Mouse (Mus musculus) layer of hippocampus, postnatal 25 days (tissue): ENCODE data around the gene Btnl10. TPM values are rescaled to one million over a fixed set of nuclear protein-coding genes. Genes with fewer than 3 reads are reported as not detected.

Experiments used
- DNase-seq, 2 experiments: peaks; one replicate each; pipeline ENCODE4 v3.0.0; 2022; ENCODE audit warnings: mixed read lengths in 2 of 2, low spot score in 1 of 2; ENCODE audit errors: extremely low spot score in 1 of 2
- total RNA-seq, 2 experiments: library from RNA; stranded (reverse); gene quantifications; 2 replicates each; pipeline ENCODE4 v1.2.3; 2021

Btnl10 gene
- not detected for total RNA-seq

GRCm38 (mm10) chr11:58917745-58918366, at the start of gene Btnl10:
Btnl10 (plus strand) TSS chr11:58917908.
- DNase-seq: no peak

DNA sequence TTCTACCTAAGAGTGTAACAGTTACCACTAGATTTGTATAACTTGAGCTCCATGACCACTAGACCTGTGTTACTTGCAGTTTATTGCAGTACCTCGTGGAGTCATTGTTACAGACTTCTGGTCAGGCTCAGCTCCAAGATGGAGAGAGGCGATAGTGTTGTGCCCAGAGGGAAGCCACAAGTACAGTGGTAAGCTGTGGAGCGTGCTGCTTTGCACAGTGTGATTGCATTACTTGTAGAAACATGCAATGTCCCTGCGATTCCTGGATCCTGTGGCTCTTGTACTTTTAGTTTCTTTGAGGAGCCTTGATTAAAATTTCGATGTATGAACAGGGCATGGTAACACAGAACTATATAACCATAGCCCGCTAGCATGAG, 49.8 kb upstream of the Btnl10 start:
- no peak for DNase-seq

GRCm38 (mm10) chr11:58870961-58871360, 46.7 kb upstream of the Btnl10 start:
- no peak for DNase-seq

DNA sequence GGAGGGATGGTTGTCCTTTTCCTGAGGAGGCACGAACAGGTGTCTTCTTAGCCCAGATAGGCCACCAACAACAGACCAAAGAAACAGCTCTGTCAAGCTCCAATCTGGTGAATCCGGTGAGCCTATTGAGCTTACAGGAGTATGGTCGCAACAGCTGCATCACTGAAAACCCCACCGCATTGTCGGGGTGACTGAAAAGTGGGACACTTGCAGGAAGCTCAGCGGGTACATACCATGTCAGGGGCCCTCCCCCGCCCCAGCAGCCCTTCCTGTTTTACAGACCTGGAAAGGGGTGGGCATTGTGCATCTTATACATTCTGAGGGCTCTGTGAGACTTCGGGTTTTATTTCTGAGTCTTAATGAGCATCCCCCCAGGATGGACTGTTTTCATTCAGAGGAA, 34.0 kb upstream of the Btnl10 start:
- DNase-seq: no peak

DNA sequence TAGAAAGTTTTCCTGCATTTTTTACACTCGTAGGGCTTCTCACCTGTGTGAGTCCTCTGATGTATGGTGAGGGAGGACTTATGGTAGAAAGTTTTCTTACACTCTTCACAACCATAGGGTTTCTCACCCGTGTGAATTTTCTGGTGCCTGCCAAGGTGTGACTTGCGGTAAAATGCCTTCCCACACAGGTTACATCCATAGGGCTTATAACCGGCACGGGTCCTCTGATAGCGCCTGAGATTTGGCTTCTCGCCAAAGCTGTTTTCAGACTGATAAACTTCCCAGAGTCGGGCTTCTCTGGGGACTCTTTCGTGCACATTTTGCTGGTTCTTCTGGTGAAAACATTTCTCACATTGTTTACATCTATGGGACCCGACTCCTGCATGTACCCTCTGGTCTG, 27.2 kb upstream of the Btnl10 start:
- no peak for DNase-seq

GRCm38 (mm10) chr11:58894456-58894855, 23.3 kb upstream of the Btnl10 start:
- DNase-seq: no peak

DNA sequence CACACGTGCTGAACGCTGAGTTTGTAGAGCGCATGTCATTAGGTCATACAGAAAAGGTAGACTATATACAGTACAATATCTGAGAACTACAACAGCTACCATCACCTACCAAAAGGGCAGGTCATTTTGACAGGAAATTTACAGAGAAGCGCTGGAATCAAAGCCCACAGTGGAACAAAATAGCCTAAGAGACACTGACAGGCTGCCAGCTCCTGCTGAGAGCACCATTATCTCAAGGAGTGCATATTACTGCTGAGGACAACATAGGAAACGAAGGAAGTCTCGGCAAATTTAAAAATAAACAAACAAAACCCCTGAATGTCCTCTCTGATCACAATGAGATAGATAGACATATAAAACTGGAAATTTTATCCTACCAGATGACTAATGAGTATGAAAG, 20.2 kb upstream of the Btnl10 start:
- no peak for DNase-seq

GRCm38 (mm10) chr11:58901080-58901479, 16.6 kb upstream of the Btnl10 start:
- DNase-seq: no peak

GRCm38 (mm10) chr11:58903511-58904409, 13.9 kb upstream of the Btnl10 start, which contains the start of gene Zfp39:
Zfp39 (minus strand) TSS chr11:58904225.
- peak; percentile 94 to 96 for DNase-seq

DNA sequence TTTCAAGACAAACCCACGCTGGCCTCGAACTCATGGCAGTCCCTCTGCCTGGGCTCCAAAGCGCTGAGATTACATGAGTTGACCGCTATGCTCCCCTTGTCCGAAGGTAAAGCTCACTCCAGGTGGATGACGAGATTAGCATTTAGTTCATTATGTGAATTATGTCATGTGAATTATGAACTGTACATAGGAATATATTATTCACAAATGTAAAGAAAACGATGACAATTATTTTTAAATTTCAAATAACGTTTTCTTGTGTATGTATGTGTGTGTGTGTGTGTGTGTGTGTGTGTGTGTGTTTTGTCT, 13.3 kb upstream of the Btnl10 start:
- DNase-seq: no peak

GRCm38 (mm10) chr11:58904838-58905237, 12.9 kb upstream of the Btnl10 start:
- DNase-seq: no peak

GRCm38 (mm10) chr11:58913776-58914175, 3.9 kb upstream of the Btnl10 start:
- DNase-seq: no peak

DNA sequence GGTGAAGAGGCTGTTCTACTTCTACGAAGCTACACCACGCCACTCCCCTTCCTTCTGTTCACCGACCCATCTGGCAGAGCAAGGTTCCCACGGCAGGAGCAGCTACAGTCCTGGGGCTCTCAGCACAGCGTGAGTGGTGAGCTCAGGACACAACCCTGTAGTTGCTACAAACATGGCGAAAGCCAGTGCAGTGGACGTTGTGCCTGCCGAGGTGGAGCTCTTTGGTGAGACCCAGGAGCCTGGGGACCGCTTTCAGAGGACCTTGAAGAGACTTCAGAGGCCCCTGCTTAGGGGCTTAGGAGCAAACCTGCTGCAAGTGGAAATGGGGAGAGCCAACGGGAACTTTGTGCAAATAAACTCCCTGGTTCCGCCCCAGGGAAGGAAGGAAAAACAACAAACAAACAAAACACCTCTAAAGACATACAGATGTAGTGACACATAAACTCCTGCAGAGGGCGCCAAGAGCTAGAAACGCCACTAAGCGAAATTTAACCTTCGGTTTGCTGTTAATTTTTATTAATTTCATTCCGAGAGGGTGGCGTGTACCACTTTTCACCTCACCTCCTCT, 3.2 kb upstream of the Btnl10 start:
- DNase-seq: no peak

DNA sequence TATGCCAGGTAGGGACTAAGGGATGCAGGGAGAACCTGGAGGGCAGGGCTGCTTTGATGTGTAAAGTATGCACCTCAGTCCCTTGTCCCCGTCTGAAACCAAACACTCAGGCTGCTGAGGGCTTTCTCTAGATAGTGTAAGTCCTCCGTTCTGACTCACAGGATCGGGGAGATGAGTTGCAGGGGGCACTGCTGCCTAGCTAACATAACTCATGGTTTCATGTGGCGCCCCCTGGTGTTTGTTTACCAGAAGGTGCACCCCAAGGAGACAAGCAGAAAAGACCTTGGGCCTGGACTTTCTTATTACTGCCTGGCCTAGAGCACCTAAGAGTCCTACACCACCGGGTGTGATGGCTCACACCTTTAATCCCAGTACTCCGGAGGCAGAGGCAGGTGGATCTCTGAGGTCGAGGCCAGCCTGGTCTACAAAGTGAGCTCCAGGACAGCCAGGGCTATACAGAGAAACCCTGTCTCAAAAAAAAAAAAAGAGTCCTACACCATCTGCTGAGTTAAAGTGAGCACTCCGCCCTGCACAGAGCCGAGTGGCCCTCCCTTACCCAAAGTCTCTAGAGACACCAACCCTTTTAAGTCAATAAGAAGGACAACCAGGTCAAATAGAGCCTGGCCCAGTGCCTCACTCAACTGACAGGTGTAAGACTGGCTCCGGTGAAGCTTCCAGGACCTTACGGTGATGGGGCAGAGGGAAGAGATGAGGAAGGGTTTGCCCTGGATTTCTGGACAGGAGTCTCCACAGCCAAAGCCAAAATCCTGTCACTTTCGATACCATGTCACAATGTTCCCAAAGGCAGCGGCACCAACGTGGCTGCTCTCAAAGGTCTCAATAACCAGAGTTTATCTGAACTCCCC, 596 bp upstream of the Btnl10 start:
- peak in 1 of 2 experiments; percentile 52 for DNase-seq

DNA sequence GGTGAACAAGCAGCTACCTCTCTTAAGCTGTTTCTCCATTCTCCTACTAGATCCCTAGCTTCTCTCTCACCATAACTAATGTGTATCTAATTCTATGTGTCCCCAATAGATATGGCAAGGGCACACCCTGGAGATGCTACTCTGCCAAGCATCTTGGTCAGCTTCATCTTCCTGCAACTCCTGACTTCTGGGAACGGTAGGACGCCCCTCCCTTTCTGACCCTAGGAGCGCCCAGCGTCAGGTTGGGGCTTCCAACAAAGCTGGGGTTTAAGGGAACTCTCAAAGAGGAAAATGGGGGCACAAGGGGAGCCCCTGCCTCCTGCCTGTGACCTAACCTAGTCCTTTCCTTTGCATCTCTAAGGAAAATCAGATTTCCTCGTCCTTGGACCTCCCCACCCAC, 1.1 kb downstream of the Btnl10 start:
- no peak for DNase-seq

DNA sequence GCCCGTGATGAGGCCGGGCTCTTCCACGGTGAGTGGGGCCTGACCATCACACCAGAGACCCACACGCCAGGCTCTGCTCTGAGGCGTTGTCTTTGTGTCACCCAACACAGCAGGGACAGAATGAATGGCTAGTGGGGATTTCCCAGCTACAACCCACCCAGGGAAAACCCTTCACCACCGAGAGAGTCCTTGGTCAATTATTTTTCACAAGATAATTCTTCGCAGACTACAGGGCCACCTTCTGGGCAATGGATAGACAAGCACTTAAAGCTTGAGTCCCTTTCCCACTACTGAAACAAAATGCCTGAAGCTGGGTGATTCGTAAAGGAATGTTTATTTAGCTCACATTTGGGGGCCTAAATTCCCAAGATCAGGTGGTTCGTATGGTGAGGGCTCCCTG, 4.7 kb downstream of the Btnl10 start:
- no peak for DNase-seq

GRCm38 (mm10) chr11:58926651-58927050, 8.9 kb downstream of the Btnl10 start:
- no peak for DNase-seq

- DNase-seq: no peak
These were observed 9.3 kb downstream of the Btnl10 start for GRCm38 (mm10) chr11:58927053-58927452.

GRCm38 (mm10) chr11:58927790-58928651, 10.3 kb downstream of the Btnl10 start:
- DNase-seq: peak in 1 of 2 experiments; percentile 57

DNA sequence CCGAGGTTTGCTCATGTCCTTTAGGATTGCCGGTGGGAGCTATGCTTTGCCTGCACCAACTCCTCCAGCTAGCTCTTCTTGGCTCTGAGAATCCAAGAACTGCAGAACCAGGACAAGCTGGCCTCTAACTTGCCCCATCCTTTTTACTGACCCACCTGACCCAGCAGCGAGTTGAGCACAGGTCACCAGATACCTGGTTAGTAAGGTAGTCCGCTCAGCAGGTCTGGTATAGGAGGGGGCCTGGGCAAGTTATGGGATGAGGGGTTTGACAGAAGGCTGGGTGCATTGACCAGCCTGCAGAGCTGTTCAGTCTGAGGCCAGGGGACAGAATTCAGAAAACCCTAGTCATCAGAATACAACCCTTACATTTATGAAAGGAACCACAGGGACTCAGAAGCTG, 11.3 kb downstream of the Btnl10 start:
- DNase-seq: no peak
